Mouse (Mus musculus): ENCODE results near the gene Pkd1l2. TPM values are rescaled to one million over a fixed set of nuclear protein-coding genes. Genes with fewer than 3 reads are reported as not detected.

Pkd1l2 gene
- polyA plus RNA-seq, 2 experiments: not detected

DNA sequence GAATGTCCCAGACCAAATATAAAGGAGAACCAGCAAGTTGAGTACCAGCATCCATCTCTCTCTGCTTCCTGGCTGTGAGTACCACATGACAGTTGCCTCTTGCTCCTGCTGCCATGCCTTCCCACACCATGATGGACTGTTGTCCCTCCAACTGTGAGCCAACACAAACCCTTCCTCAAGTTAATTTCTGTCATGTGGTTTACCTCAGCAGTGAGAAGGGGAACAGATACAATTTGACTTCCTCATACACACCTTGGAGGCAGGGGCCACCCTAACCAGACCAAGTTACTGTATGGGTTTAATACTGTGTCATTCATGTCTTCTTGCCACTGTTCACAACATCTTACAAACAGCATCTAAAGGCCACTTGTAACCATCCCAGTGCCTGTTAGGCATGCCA lies 4.8 kb upstream of the Pkd1l2 start:
- no peaks in the 10 kb centered on the region for H3K27me3 ChIP-seq (ENCODE audit: control insufficient read depth, insufficient read depth, low read length)
- no peak overlapping the region for H3K4me3 ChIP-seq (ENCODE audit: insufficient read depth in 1 of 2, low read depth in 2 of 2, low read length in 2 of 2)
- DNase-seq (ENCODE audit: low read depth in 3 of 3, low spot score in 3 of 3) (no peak), ATAC-seq (ENCODE audit: insufficient read depth) (no peak)
- no peaks in the 10 kb centered on the region for H3K36me3 ChIP-seq (replicated peaks; ENCODE audit: control insufficient read depth, insufficient read depth, low read depth)
- no peak for TF ChIP-seq EP300 (IDR thresholded peaks at IDR 0.05; ENCODE audit: low read depth)
- TF ChIP-seq CTCF (IDR thresholded peaks at IDR 0.05; ENCODE audit: low read depth): no peak
- peaks cover 61 to 70% of the 10 kb centered on the region in 2 experiments for H3K4me1 ChIP-seq (replicated peaks; ENCODE audit: control insufficient read depth in 2 of 2, insufficient read depth in 2 of 2, low read length in 1 of 2)
- H3K4me2 ChIP-seq (ENCODE audit: low read depth): no peak overlapping the region
- no peak overlapping the region for H3K27ac ChIP-seq
- no peak overlapping the region for H3K9ac ChIP-seq (replicated peaks)
- H3K9me3 ChIP-seq (ENCODE audit: control insufficient read depth, low read length): no peaks in the 10 kb centered on the region

DNA sequence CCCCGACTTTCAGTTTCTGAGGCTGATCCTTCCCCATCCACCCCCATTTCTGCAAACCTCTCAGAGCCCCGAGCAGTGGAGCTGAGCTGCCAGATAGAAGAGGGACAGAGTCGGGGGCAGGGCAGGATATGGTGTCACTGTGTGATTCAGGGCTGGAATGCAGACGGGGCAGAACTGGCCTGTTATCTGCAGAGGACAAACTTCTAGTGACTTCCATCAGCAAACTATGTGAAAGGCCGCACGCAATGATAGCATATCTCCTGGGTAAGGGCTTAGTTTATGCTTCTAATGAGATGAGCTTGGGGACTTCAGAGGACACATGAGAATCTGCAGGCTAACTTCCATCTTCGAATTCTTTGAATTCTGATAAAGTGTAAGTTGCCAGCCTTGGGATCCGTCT lies 3.3 kb upstream of the Pkd1l2 start:
- peak overlapping the region; percentile 82 for H3K27ac ChIP-seq
- 5% methylated on average over 8 of the region's 8 CpGs for WGBS (ENCODE audit: insufficient replicate concordance)
- H3K9ac ChIP-seq (replicated peaks): peak overlapping the region; percentile 35
- H3K4me3 ChIP-seq (ENCODE audit: insufficient read depth in 1 of 2, low read depth in 2 of 2, low read length in 2 of 2): no peak overlapping the region
- ATAC-seq (ENCODE audit: insufficient read depth): peak; percentile 93
- no peaks in the 10 kb centered on the region for H3K36me3 ChIP-seq (replicated peaks; ENCODE audit: control insufficient read depth, insufficient read depth, low read depth)
- H3K4me1 ChIP-seq (replicated peaks; ENCODE audit: control insufficient read depth in 2 of 2, insufficient read depth in 2 of 2, low read length in 1 of 2): peaks cover 59 to 73% of the 10 kb centered on the region in 2 experiments
- H3K4me2 ChIP-seq (ENCODE audit: low read depth): peak overlapping the region; percentile 61
- no peaks in the 10 kb centered on the region for H3K9me3 ChIP-seq (ENCODE audit: control insufficient read depth, low read length)
- H3K27me3 ChIP-seq (ENCODE audit: control insufficient read depth, insufficient read depth, low read length): no peaks in the 10 kb centered on the region
- DNase-seq (ENCODE audit: low read depth in 3 of 3, low spot score in 3 of 3): peak; percentile 73 to 83 (median 76)
- TF ChIP-seq CTCF (IDR thresholded peaks at IDR 0.05; ENCODE audit: low read depth) (no peak), EP300 (IDR thresholded peaks at IDR 0.05; ENCODE audit: low read depth) (peak; percentile 95)

DNA sequence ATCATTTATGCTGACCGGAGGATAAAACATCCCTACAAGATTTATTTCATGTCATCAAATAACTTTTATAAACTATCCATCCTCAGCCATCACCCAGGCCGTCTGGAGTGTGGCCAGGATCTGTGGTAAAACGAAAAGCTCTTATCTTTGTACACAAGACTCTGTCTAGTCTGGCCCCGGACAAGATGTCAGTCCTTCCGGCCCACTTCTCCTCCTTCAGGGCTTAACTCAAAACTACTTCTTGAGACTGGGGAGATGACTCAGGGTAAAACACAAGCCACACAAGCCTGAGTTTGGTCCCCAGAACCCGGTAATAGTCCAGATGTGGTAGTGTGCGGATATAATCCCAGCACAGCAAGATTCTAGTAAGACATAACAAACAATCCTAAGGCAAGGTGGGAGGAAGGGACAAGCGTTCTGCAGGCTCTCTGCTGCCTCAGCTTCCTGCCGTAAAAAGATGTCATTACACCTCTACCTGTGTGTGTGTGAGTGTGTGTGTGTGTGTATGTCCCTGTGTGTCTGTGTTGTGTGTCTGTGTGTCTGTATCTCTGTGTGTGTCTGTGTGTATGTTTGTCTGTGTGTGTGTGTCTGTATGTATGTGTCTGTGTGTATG lies 804 bp upstream of the Pkd1l2 start:
- Histone ChIP-seq H3K36me3 (replicated peaks; ENCODE audit: control insufficient read depth, insufficient read depth, low read depth) (no peaks in the 10 kb centered on the region), H3K4me1 (replicated peaks; ENCODE audit: control insufficient read depth in 2 of 2, insufficient read depth in 2 of 2, low read length in 1 of 2) (peaks cover 46 to 60% of the 10 kb centered on the region in 2 experiments), H3K9ac (replicated peaks) (peak overlapping the region; percentile 31), H3K4me3 (ENCODE audit: insufficient read depth in 1 of 2, low read depth in 2 of 2, low read length in 2 of 2) (no peak overlapping the region), H3K9me3 (ENCODE audit: control insufficient read depth, low read length) (no peaks in the 10 kb centered on the region), H3K27me3 (ENCODE audit: control insufficient read depth, insufficient read depth, low read length) (no peaks in the 10 kb centered on the region), H3K27ac (peak overlapping the region; percentile 52), H3K4me2 (ENCODE audit: low read depth) (peak overlapping the region; percentile 40)
- peak; percentile 49 for ATAC-seq (ENCODE audit: insufficient read depth)
- 7% methylated on average over 9 of the region's 9 CpGs for WGBS (ENCODE audit: insufficient replicate concordance)
- TF ChIP-seq EP300 (IDR thresholded peaks at IDR 0.05; ENCODE audit: low read depth) (peak; percentile 68), CTCF (IDR thresholded peaks at IDR 0.05; ENCODE audit: low read depth) (peak; percentile 43)
- peak; percentile 44 to 57 (median 49) for DNase-seq (ENCODE audit: low read depth in 3 of 3, low spot score in 3 of 3)

DNA sequence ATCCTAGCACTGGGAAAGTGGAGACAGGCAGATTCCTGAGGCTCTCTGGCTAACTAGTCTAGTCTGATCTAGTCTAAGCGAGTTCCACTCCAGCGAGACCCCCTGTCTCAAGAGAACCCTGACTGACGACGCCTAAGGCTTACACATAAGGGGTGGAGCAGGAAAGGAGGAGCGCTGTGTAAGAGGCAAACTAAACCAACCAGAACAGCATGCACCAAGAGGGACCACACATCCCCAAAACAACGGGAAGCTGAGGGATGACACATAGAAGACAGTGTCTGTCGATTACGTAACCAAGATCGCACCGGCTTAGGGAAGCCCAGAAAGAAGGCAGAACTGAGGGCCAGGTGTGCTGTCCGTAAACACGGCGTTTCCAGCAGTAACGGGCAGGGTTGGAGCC lies 2.6 kb downstream of the Pkd1l2 start:
- 58% methylated on average over 14 of the region's 14 CpGs for WGBS (ENCODE audit: insufficient replicate concordance)
- DNase-seq (ENCODE audit: low read depth in 3 of 3, low spot score in 3 of 3) (no peak), ATAC-seq (ENCODE audit: insufficient read depth) (no peak)
- TF ChIP-seq EP300 (IDR thresholded peaks at IDR 0.05; ENCODE audit: low read depth) (no peak), CTCF (IDR thresholded peaks at IDR 0.05; ENCODE audit: low read depth) (no peak)
- Histone ChIP-seq H3K27me3 (ENCODE audit: control insufficient read depth, insufficient read depth, low read length) (no peaks in the 10 kb centered on the region), H3K9me3 (ENCODE audit: control insufficient read depth, low read length) (no peaks in the 10 kb centered on the region), H3K4me3 (ENCODE audit: insufficient read depth in 1 of 2, low read depth in 2 of 2, low read length in 2 of 2) (no peak overlapping the region), H3K4me2 (ENCODE audit: low read depth) (no peak overlapping the region), H3K27ac (no peak overlapping the region), H3K36me3 (replicated peaks; ENCODE audit: control insufficient read depth, insufficient read depth, low read depth) (no peaks in the 10 kb centered on the region), H3K4me1 (replicated peaks; ENCODE audit: control insufficient read depth in 2 of 2, insufficient read depth in 2 of 2, low read length in 1 of 2) (peaks cover 29 to 58% of the 10 kb centered on the region in 2 experiments), H3K9ac (replicated peaks) (no peak overlapping the region)

DNA sequence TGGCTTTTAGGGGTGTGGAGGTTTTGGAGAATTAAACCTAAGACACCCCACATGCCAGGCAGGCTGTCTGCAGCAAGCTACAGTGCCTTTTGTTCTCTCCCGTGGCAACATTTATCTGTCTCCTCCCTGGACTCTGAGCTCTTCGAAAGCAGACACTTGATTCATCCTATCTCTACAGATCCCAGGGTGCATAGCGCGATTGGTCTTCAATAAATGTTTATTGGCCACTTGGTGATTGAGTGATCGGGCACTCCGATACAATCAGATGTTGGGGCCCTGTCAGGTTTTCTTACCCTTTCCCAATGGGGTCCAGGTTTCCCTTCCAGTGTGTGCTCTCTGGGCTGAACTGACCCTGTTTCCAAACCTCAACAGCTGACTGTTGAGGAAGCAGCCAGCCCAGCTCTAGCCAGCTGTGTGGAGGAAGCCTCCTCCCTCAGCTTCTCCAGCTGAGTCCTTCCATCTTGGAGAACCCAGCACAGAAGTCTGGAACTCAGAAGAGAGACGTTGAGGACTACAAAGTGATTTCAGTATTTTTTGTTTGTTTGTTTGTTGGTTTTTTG lies 3.8 kb downstream of the Pkd1l2 start:
- no peak for ATAC-seq (ENCODE audit: insufficient read depth)
- no peaks in the 10 kb centered on the region for H3K27me3 ChIP-seq (ENCODE audit: control insufficient read depth, insufficient read depth, low read length)
- H3K4me3 ChIP-seq (ENCODE audit: insufficient read depth in 1 of 2, low read depth in 2 of 2, low read length in 2 of 2): no peak overlapping the region
- H3K36me3 ChIP-seq (replicated peaks; ENCODE audit: control insufficient read depth, insufficient read depth, low read depth): no peaks in the 10 kb centered on the region
- H3K4me2 ChIP-seq (ENCODE audit: low read depth): no peak overlapping the region
- WGBS (ENCODE audit: insufficient replicate concordance): 53% methylated on average over 7 of the region's 7 CpGs
- no peak overlapping the region for H3K27ac ChIP-seq
- peaks cover 26 to 54% of the 10 kb centered on the region in 2 experiments for H3K4me1 ChIP-seq (replicated peaks; ENCODE audit: control insufficient read depth in 2 of 2, insufficient read depth in 2 of 2, low read length in 1 of 2)
- no peaks in the 10 kb centered on the region for H3K9me3 ChIP-seq (ENCODE audit: control insufficient read depth, low read length)
- DNase-seq (ENCODE audit: low read depth in 3 of 3, low spot score in 3 of 3): no peak
- TF ChIP-seq CTCF (IDR thresholded peaks at IDR 0.05; ENCODE audit: low read depth): no peak
- no peak overlapping the region for H3K9ac ChIP-seq (replicated peaks)
